30 mouse cellular contexts compared by ENCODE assay signal in genomic region chr13:97633551-97633950, GRCm38 (mm10).
DNase-seq lines count a peak whose midpoint lies in the region; ATAC-seq and TF ChIP-seq lines count a peak whose summit lies in the region.
"Had no signal": no experiment of that assay in that cellular context is flagged by ENCODE, and none has a peak within 500 bp of the region (broad histone marks: within the 10 kb centered on the region; RNA-seq: fewer than 3 reads in every experiment).

No protein-coding gene starts in this region.

- TF ChIP-seq CTCF in forebrain, postnatal 0 days (IDR thresholded peaks at IDR 0.05; ENCODE audit: low read depth) = no peak

- DNase-seq in forebrain, postnatal 0 days = peak; percentile 59
- peak; percentile 46 to 66 for DNase-seq in left cerebral cortex, postnatal 14 days (ENCODE audit: low spot score in 2 of 2)
- no peak for DNase-seq in left cerebral cortex, adult 18-20 months (ENCODE audit: low spot score in 2 of 2)
- peak; percentile 39 for DNase-seq in right cerebral cortex, adult 18-20 months
- no peak for DNase-seq in right cerebral cortex, postnatal 25 days
- no peak for DNase-seq in cerebellum, postnatal 4 days (ENCODE audit: low spot score in 2 of 2)
- DNase-seq: adrenal gland, adult 8-10 months; cerebellum, adult 11 months; cerebellum, adult 9-10 months; cerebellum, postnatal 36 days; gastrocnemius, adult 2 months; gastrocnemius, postnatal 36 days; heart, adult 2 months; kidney, adult 11 months; kidney, postnatal 14 days; thymus, postnatal 14 days had no signal

- ATAC-seq in forebrain, postnatal 0 days = no peak
- no peak for ATAC-seq in forebrain, embryonic 12.5 days (ENCODE audit: low FRiP score)
- ATAC-seq: inflammation-experienced regulatory T-cells, adult 6 months; lung, postnatal 0 days; midbrain, embryonic 16.5 days had no signal

- 58% methylated on average over 4 of the region's 4 CpGs for WGBS in forebrain, postnatal 0 days
- 84% methylated on average over 4 of the region's 4 CpGs for whole genome bisulfite sequencing in forebrain, embryonic 12.5 days

- no peak overlapping the region for H3K9ac ChIP-seq in forebrain, postnatal 0 days
- H3K9ac ChIP-seq in forebrain, embryonic 12.5 days = no peak overlapping the region
- H3K9ac ChIP-seq: embryonic facial prominence, embryonic 13.5 days; heart, embryonic 12.5 days; hindbrain, embryonic 15.5 days; limb, embryonic 12.5 days; neural tube, embryonic 12.5 days; stomach, embryonic 15.5 days had no signal

- no peak overlapping the region for H3K4me2 ChIP-seq in forebrain, postnatal 0 days (ENCODE audit: low read depth)
- H3K4me2 ChIP-seq in forebrain, embryonic 12.5 days = no peak overlapping the region
- H3K4me2 ChIP-seq: embryonic facial prominence, embryonic 13.5 days; heart, embryonic 12.5 days; hindbrain, embryonic 15.5 days; limb, embryonic 12.5 days; liver, embryonic 11.5 days; midbrain, embryonic 11.5 days; neural tube, embryonic 12.5 days; stomach, embryonic 15.5 days had no signal

- H3K36me3 ChIP-seq in forebrain, postnatal 0 days (ENCODE audit: insufficient read depth) = no peaks in the 10 kb centered on the region
- no peaks in the 10 kb centered on the region for H3K36me3 ChIP-seq in forebrain, embryonic 12.5 days (replicated peaks)
- H3K36me3 ChIP-seq: embryonic facial prominence, embryonic 13.5 days; forebrain, embryonic 10.5 days; G1E; heart, embryonic 12.5 days; hindbrain, embryonic 15.5 days; limb, embryonic 12.5 days; neural tube, embryonic 12.5 days; stomach, embryonic 15.5 days had no signal

- no peaks in the 10 kb centered on the region; the same call in 1 of the 2 replicates for H3K9me3 ChIP-seq in forebrain, postnatal 0 days (ENCODE audit: low read length)
- no peaks in the 10 kb centered on the region for H3K9me3 ChIP-seq in forebrain, embryonic 12.5 days
- H3K9me3 ChIP-seq: embryonic facial prominence, embryonic 13.5 days; hindbrain, embryonic 15.5 days; limb, embryonic 12.5 days; neural tube, embryonic 12.5 days; stomach, embryonic 15.5 days had no signal

- no peak overlapping the region for H3K27ac ChIP-seq in forebrain, postnatal 0 days (ENCODE audit: low read depth, low read length)
- H3K27ac ChIP-seq in forebrain, embryonic 12.5 days = no peak overlapping the region
- H3K27ac ChIP-seq: forebrain, embryonic 10.5 days; gastrocnemius, adult 2 months; heart, adult 2 months; hindbrain, embryonic 15.5 days; limb, embryonic 12.5 days; neural tube, embryonic 12.5 days; stomach, embryonic 15.5 days had no signal

- no peak overlapping the region for H3K4me3 ChIP-seq in forebrain, postnatal 0 days (ENCODE audit: low read depth, low read length)
- no peak overlapping the region for H3K4me3 ChIP-seq in forebrain, embryonic 12.5 days (replicated peaks)
- H3K4me3 ChIP-seq: embryonic facial prominence, embryonic 13.5 days; forebrain, embryonic 10.5 days; gastrocnemius, adult 2 months; heart, adult 2 months; heart, embryonic 12.5 days; hindbrain, embryonic 15.5 days; limb, embryonic 12.5 days; neural tube, embryonic 12.5 days; stomach, embryonic 15.5 days had no signal

- no peaks in the 10 kb centered on the region for H3K27me3 ChIP-seq in forebrain, postnatal 0 days (ENCODE audit: insufficient read depth, low read length)
- no peaks in the 10 kb centered on the region for H3K27me3 ChIP-seq in forebrain, embryonic 12.5 days
- H3K27me3 ChIP-seq: embryonic facial prominence, embryonic 13.5 days; heart, embryonic 12.5 days; hindbrain, embryonic 15.5 days; limb, embryonic 12.5 days; neural tube, embryonic 12.5 days; stomach, embryonic 15.5 days had no signal

- H3K4me1 ChIP-seq in forebrain, postnatal 0 days (ENCODE audit: insufficient read depth) = peaks cover 15% of the 10 kb centered on the region
- H3K4me1 ChIP-seq in forebrain, embryonic 12.5 days = peaks cover 2% of the 10 kb centered on the region
- H3K4me1 ChIP-seq: stomach, embryonic 15.5 days had no signal

- intact Hi-C loops in left cerebral cortex, postnatal 14 days (cut with DNase I) = loop anchor here (5.0 to 10.0 kb wide), 3 partner anchors 76 to 391 kb away; partner anchors contain the start of gene Enc1

Comparison
In these comparisons a context has a peak if more than half of its experiments do, and no peak if none do; other contexts are left out.
1. DNase-seq: peak in forebrain, postnatal 0 days (single experiment), left cerebral cortex, postnatal 14 days (2 of 2) and right cerebral cortex, adult 18-20 months (single experiment); none in left cerebral cortex, adult 18-20 months (0 of 2), right cerebral cortex, postnatal 25 days (single experiment) and cerebellum, postnatal 4 days (0 of 2).